Mouse (Mus musculus) right cerebral cortex, postnatal 25 days (tissue): ENCODE measurements around the gene Nmrk1.

Source experiments
- DNase-seq: peaks from one replicate; pipeline ENCODE4 v3.0.0; 2022

The Nmrk1 gene

DNA sequence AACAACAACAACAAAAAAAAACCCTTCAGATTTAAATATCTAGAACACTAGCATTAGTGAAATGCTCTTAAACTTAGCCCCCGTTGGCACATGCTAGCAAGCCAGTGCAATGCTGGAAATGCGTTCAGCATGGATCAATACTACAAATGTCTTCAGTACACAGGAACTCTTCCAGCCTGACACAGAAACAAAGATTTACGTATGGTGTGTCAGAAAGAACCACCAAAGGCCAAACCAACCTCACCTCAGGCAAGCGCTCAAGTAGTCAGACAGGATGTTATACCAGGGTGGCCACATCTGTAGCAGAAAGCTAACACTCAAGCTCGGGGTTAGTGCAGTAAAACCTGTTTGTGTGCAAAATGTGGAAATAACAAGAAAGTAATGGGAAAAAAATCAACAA, 12.7 kb upstream of the Nmrk1 start:
- DNase-seq = no peak

DNA sequence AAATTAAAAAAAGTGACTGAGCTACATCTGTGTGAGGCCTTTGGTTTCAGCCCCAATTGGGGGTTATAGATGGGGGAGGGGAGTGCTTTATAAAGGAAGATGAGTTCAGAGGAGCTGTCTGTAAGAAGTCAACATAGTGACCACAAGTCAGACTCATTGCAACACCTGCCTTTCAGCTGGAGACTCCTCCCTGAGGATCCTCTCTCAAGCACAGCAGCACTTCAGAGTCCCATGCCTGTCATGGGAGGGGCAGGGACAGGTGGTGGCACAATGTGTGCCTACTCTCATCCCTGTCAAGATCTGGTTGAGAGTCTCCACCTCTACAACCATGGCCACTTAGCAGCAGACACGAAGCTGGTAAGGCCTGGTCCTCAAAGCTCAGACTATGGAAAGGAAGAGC, 12.1 kb upstream of the Nmrk1 start:
- DNase-seq = no peak

- DNase-seq = no peak
Measured at GRCm38 (mm10) chr19:18623894-18624293, 7.9 kb upstream of the Nmrk1 start.

DNA sequence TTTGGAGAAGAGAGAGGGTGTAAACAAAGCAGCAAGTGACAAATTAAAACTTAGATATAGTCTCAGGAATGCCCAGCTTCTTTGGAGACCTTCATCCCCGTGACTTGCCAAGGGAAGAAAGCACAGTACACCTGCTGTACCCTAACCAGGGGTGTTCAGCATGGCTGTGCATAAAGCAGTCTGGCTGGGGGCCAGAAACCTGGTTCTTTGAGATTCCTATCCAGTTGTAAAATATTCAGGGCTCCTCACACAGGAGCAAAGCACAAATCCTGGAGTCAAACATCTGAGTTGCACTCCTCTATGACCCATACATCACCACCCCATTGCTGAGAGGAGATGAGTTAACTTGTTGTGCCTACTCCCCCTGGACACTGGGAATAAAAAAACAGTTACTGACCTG, 2.2 kb upstream of the Nmrk1 start:
- no peak for DNase-seq

GRCm38 (mm10) chr19:18630221-18631119, 1.3 kb upstream of the Nmrk1 start:
- DNase-seq = no peak

GRCm38 (mm10) chr19:18631161-18631643, 548 bp upstream of the Nmrk1 start:
- DNase-seq = peak; percentile 48

DNA sequence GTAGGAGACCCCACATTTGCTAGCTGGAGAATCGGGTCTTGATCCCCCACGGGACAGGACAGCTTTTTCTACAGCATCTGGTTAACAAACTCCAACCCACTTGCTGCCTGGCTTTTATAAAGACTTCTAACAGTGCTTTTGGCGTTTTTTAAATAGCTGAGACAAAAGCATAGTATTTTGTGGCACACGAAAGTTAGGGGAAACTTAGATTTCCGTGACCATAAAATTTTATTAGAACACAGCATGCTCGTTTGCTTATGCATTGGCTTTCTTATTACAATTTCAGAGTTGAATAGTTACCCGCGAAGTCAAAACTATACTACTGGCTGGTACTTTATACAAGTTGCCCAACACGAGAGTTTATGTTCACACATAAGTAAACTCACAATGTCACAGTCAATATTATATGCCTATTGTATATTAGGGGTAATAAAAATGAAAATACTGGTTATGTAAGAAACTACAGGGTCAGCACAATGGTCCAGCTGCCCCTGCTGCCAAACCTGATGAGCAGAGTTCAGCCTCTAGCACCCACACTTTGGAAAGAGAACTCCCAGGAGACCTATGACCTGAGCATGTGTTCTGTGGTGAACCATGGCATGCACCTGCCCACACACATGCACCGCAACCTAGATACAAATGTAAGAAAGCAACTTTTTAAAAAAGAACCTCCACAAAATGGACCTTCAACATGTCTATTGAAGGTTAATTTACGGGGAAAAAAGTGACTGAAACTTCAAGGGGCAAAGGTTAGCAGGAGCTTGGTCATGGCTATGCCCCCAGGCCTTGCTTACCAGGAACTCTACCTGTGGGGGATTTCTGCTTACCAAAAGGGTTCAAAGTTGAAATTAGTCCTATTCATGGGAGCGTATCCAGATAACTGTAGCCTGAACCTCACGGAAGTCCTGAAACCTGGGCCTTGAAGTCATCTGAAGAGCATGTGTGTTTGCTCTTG, 758 bp downstream of the Nmrk1 start:
- no peak for DNase-seq

DNA sequence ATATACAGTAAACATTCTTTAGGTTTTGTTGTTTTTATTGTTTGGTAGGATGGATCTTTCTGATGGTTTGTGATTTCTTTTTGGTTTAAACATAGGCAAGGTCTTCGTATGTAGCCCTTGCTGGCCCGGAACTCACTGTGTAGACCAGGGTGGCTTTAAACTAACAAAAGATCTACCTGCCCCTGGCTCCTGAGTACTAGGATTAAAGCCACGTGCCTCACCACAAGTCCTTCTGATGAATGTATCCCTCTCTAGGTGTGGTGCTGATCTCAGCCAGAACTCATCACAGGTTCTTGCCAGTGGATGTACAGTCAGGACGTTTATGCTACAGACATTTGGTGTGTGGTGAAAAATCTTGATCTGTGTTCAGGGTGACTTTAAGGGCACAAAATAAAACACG, 6.2 kb downstream of the Nmrk1 start:
- DNase-seq = no peak

- no peak for DNase-seq
Measured at GRCm38 (mm10) chr19:18638949-18639348, 7.2 kb downstream of the Nmrk1 start.

DNA sequence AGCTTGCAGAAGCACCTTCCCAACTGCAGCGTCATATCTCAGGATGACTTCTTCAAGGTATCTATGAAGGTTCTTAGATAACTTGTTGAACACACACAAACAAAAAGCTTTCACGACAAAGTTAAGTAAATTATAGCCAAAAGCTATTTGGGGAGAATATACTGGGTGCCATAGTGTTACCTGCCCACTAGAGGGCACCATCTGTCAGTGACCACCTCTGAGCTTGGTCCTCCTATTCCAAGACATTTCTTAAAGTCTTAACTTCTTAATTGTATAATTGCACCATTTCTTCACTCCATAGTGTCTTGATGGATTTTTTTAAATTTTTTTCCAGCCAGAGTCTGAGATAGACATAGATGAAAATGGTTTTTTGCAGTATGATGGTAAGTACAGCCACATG, 7.8 kb downstream of the Nmrk1 start:
- no peak for DNase-seq

GRCm38 (mm10) chr19:18641001-18641400, 9.3 kb downstream of the Nmrk1 start:
- DNase-seq = no peak

- DNase-seq = no peak
Measured at GRCm38 (mm10) chr19:18643411-18643810, 11.7 kb downstream of the Nmrk1 start.

- DNase-seq = no peak
Measured at GRCm38 (mm10) chr19:18644084-18644483, 12.3 kb downstream of the Nmrk1 start.

DNA sequence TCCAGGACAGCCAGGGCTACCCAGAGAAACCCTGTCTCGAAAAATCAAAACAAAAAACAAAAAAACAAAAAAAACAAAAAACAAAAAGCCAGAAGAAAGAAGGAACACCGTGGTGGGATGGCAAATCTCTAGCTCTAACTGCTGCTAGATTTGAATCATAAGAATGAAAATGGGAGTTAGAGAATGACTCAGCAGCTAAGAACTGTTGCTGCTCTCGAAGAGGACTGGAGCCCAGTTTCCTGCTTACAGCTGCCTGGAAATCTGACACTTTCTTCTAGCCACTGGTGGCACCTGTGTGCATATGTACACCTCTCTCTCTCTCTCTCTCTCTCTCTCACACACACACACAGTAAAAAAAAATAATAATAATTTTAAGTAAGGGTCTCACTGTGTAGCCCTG, 14.6 kb downstream of the Nmrk1 start:
- DNase-seq = no peak

DNA sequence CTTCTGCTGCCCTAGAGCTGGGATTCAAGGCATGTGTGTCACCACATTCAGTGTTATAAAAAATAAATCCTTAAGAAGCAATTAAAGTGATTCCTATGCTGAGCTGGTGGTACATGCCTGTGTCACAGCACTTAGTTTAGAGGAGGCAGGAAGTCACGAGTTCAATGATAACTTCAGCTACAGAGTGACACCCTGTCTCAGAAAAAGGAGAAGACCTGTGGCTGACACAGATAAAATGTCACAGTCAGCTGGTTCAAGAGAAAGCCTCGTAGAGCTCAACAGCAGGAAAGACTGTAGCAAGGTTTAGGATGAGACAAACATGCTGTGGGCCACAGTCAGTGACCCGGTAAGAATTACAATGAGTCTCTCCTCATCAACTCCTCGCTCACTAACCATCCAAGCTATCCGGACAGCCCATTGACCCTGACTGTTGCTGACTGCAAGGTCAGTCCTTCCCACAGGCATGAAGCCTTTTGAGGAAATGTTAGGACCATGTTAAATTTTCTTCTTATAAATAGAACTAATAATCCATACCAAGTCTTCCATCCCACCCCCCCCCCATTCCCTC, 15.2 kb downstream of the Nmrk1 start:
- DNase-seq = no peak

DNA sequence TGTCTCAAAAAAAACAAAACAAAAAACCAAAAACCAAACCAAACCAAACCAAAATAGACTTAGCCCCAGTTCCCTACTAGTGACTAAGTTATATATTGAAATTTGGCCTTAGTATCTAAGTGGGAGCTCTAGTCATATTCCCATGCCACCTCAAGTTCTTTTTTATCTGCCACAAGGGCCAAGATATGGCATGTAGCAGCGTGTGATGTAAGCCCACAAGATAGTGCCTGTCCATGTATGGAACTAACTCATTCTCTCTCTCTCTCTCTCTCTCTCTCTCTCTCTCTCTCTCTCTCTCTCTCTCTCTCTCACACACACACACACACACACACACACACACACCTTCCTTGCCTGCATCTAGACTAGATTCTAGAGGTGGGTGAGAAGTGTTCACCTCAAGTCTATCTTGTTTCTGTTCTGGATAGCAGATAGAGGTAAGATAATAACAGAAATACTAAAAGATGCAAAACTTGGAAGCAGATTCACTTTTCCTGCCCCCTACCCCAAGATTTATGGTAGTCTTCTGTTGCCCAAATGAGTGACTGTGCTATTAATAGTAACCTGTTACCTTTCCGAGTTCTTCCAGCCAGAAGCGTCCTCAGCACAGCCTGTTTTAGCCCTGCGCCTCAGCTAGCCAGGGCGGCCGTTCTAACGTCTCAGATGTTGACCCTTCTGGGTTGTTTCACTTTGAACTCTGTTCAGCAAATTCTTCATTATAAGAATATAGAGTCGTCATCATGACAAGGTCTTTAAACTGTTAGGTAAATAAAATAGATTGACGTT, 16.2 kb downstream of the Nmrk1 start:
- no peak for DNase-seq

DNA sequence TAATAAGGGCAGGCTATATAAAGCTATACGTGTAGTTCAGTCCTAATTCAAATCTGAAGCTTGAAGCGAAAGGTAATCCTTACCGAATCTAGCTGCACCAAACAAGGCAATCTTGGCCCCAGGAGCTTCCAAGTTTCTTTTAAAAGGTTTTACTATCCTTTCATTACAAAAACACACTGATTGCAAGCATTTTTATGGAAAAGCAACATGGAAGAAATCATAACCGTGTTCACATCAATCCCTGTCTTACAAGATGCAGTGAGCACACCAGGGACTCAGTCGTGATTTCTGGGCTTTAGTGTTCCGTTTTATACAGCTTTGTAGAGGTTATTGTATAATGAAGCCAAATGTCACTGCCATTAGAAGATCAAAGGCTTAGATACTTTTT, 16.8 kb downstream of the Nmrk1 start:
- DNase-seq = no peak

- DNase-seq = no peak
Measured at GRCm38 (mm10) chr19:18649955-18650354, 18.2 kb downstream of the Nmrk1 start.

DNA sequence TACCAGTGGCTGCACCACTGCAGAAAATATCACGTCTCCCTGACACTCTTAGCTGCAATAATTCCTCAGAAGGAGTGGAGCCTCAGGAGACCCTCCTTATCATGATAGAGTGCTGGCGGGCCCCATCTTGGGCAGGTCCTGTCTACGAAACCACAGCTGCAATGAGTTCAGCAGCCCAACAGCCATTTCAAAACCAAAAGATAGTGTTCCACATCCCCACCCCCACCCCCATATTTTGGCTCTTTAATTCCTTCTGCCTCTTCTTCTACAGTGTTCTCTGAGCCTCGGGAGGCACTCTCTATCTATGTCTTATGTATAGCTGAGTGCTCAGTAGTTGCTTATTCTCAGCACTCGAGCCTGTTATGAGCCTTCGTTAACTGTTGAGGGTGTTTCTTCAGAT, 18.7 kb downstream of the Nmrk1 start:
- no peak for DNase-seq

GRCm38 (mm10) chr19:18652592-18652991, 20.8 kb downstream of the Nmrk1 start:
- no peak for DNase-seq

- no peak for DNase-seq
Measured at GRCm38 (mm10) chr19:18653058-18653457, 21.3 kb downstream of the Nmrk1 start.

- no peak for DNase-seq
Measured at GRCm38 (mm10) chr19:18654330-18654729, 22.6 kb downstream of the Nmrk1 start.

DNA sequence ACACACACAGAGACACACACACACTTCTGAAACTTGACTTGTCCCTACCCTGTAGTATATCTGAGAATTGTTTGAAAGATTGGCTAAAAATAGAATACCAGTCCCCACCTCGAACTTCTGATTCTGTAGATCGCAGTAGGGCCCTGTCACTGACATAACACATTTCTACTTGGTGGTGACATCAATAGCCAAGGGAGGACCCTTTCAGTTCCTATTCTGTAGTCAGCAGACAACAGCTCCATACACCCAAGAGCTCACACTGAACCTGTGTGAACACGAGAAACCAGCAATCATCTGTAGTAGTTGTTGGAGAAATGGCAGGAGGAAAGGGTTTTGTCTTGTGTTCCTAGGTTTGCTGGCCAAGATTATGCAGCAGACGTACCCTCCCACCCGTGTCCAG, 23.2 kb downstream of the Nmrk1 start:
- DNase-seq = no peak
